In the genomic region with DNA sequence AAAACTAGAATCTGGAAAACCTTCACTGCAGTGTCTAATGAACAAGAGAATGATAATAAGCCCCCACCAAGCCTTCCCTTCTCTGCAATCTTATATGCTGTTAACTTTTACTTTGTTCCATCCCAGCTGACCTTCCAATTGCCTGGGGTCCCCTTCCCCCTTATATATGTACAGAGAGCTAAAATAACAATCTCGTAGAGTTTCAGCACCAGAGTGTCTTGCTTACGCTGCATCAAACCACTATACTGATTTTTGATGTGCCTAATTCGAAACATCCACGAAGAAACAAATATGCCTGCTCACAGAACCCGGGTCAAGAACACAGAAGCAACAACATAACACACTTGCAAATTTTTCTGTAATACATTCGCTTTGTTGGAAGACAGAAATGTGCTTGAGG, we compare ENCODE assay signal across 9 mouse cellular contexts. TPM values are rescaled to one million over a fixed set of nuclear protein-coding genes. Genes with fewer than 3 reads are reported as not detected.
A peak's percentile ranks its signal among the peaks of the same experiment; 100 is the strongest.
DNase-seq lines count a peak whose midpoint lies in the region; ATAC-seq and TF ChIP-seq lines count a peak whose summit lies in the region.
"Had no signal": no experiment of that assay in that cellular context is flagged by ENCODE, and none has a peak within 500 bp of the region (broad histone marks: within the 10 kb centered on the region; RNA-seq: fewer than 3 reads in every experiment).

No protein-coding gene starts in this region.

- no peak for DNase-seq in kidney, postnatal 4 days
- no peak for DNase-seq in forebrain, postnatal 0 days
- no peak for DNase-seq in midbrain, embryonic 14.5 days
- no peak for DNase-seq in lung, adult 18-20 months
- DNase-seq in urinary bladder, postnatal 36 days (ENCODE audit: low spot score in 2 of 2), result no peak
- DNase-seq in testis, postnatal 14 days (ENCODE audit: low spot score), result no peak
- DNase-seq: kidney, postnatal 10 days had no signal

- no peaks in the 10 kb centered on the region for H3K36me3 ChIP-seq in kidney, embryonic 16.5 days (ENCODE audit: insufficient read depth, low read length)
- no peaks in the 10 kb centered on the region for H3K36me3 ChIP-seq in embryonic facial prominence, embryonic 15.5 days
- no peaks in the 10 kb centered on the region for H3K36me3 ChIP-seq in forebrain, postnatal 0 days (ENCODE audit: insufficient read depth)
- no peaks in the 10 kb centered on the region for H3K36me3 ChIP-seq in midbrain, embryonic 14.5 days (ENCODE audit: control insufficient read depth, insufficient read depth, low read length)

- no peak for ATAC-seq in kidney, embryonic 16.5 days (ENCODE audit: low FRiP score, low TSS enrichment)
- no peak for ATAC-seq in embryonic facial prominence, embryonic 15.5 days (ENCODE audit: insufficient number of reproducible peaks, low FRiP score, low TSS enrichment, low read depth)
- no peak for ATAC-seq in forebrain, postnatal 0 days
- no peak for ATAC-seq in midbrain, embryonic 14.5 days (ENCODE audit: low FRiP score, low TSS enrichment)

- H3K27me3 ChIP-seq in kidney, embryonic 16.5 days (ENCODE audit: insufficient read depth, low read length), result peaks cover 15% of the 10 kb centered on the region
- peaks cover 11% of the 10 kb centered on the region; the same call in 1 of the 2 replicates for H3K27me3 ChIP-seq in embryonic facial prominence, embryonic 15.5 days
- no peaks in the 10 kb centered on the region for H3K27me3 ChIP-seq in forebrain, postnatal 0 days (ENCODE audit: insufficient read depth, low read length)
- H3K27me3 ChIP-seq in midbrain, embryonic 14.5 days (ENCODE audit: control insufficient read depth, insufficient read depth, low read length), result no peaks in the 10 kb centered on the region

- no peak overlapping the region for H3K9ac ChIP-seq in kidney, embryonic 16.5 days (replicated peaks; ENCODE audit: low read length)
- H3K9ac ChIP-seq in embryonic facial prominence, embryonic 15.5 days, result no peak overlapping the region
- peak overlapping the region; percentile 29; the same call in 1 of the 2 replicates for H3K9ac ChIP-seq in forebrain, postnatal 0 days
- peak overlapping the region; percentile 75; the same call in 1 of the 2 replicates for H3K9ac ChIP-seq in midbrain, embryonic 14.5 days (replicated peaks; ENCODE audit: low read length)

- H3K4me3 ChIP-seq in kidney, embryonic 16.5 days (ENCODE audit: low read length), result peak overlapping the region; percentile 73; the same call in 1 of the 2 replicates
- no peak overlapping the region for H3K4me3 ChIP-seq in embryonic facial prominence, embryonic 15.5 days (replicated peaks)
- H3K4me3 ChIP-seq in forebrain, postnatal 0 days (ENCODE audit: low read depth, low read length), result peak overlapping the region; percentile 88
- H3K4me3 ChIP-seq in midbrain, embryonic 14.5 days (replicated peaks; ENCODE audit: low read depth, low read length), result peak overlapping the region; percentile 80

- WGBS in kidney, embryonic 16.5 days, result 72% methylated on average over 6 of the region's 6 CpGs
- 42% methylated on average over 6 of the region's 6 CpGs for WGBS in embryonic facial prominence, embryonic 15.5 days
- 30% methylated on average over 6 of the region's 6 CpGs for WGBS in forebrain, postnatal 0 days
- 28% methylated on average over 6 of the region's 6 CpGs for WGBS in midbrain, embryonic 14.5 days

- H3K4me2 ChIP-seq in kidney, embryonic 16.5 days (replicated peaks; ENCODE audit: low read depth, low read length), result peak overlapping the region; percentile 96; the same call in 1 of the 2 replicates
- 0 out of 2 replicates have a peak overlapping the region, but pooled peaks have one; percentile 95 for H3K4me2 ChIP-seq in embryonic facial prominence, embryonic 15.5 days (replicated peaks)
- peak overlapping the region; percentile 65 for H3K4me2 ChIP-seq in forebrain, postnatal 0 days (ENCODE audit: low read depth)
- peak overlapping the region; percentile 66 for H3K4me2 ChIP-seq in midbrain, embryonic 14.5 days (ENCODE audit: low read length)

- H3K27ac ChIP-seq in kidney, embryonic 16.5 days (ENCODE audit: low read length), result no peak overlapping the region
- H3K27ac ChIP-seq in embryonic facial prominence, embryonic 15.5 days (replicated peaks), result no peak overlapping the region
- H3K27ac ChIP-seq in forebrain, postnatal 0 days (ENCODE audit: low read depth, low read length), result no peak overlapping the region
- no peak overlapping the region for H3K27ac ChIP-seq in midbrain, embryonic 14.5 days (replicated peaks; ENCODE audit: low read depth, low read length)

- H3K9me3 ChIP-seq in kidney, embryonic 16.5 days (ENCODE audit: low read length), result no peaks in the 10 kb centered on the region
- no peaks in the 10 kb centered on the region for H3K9me3 ChIP-seq in embryonic facial prominence, embryonic 15.5 days (replicated peaks)
- H3K9me3 ChIP-seq in forebrain, postnatal 0 days (ENCODE audit: low read length), result no peaks in the 10 kb centered on the region
- no peaks in the 10 kb centered on the region for H3K9me3 ChIP-seq in midbrain, embryonic 14.5 days (ENCODE audit: control insufficient read depth, low read length)

- H3K4me1 ChIP-seq in kidney, embryonic 16.5 days (ENCODE audit: insufficient read depth, low read length), result peaks cover 5% of the 10 kb centered on the region; the same call in 1 of the 2 replicates
- H3K4me1 ChIP-seq in embryonic facial prominence, embryonic 15.5 days, result peaks cover 5% of the 10 kb centered on the region; the same call in 1 of the 2 replicates
- 0 out of 2 replicates have a peak, but pooled peaks cover 3% of the 10 kb centered on the region for H3K4me1 ChIP-seq in forebrain, postnatal 0 days (ENCODE audit: insufficient read depth)
- H3K4me1 ChIP-seq in midbrain, embryonic 14.5 days (ENCODE audit: control insufficient read depth, insufficient read depth, low read length), result peaks cover 16% of the 10 kb centered on the region

- TF ChIP-seq CTCF in forebrain, postnatal 0 days (IDR thresholded peaks at IDR 0.05; ENCODE audit: low read depth), result no peak

RNA-seq across cellular contexts. Expression of gene Eml5, which starts 1.6 kb away (rescaled TPM):
- 3.4 and 5.0 TPM in 2 replicates for polyA plus RNA-seq in kidney, embryonic 16.5 days (2015; fragmentation: Nextera tagmentation; extraction: Ambion mirVana)
- 3.0 and 3.4 TPM in 2 replicates for polyA plus RNA-seq in embryonic facial prominence, embryonic 15.5 days (2015; fragmentation: Nextera tagmentation; extraction: Ambion mirVana)
- 28.2 and 42.5 TPM in 2 replicates for total RNA-seq in forebrain, postnatal 0 days (2014; rRNA removed)
- 3.0 and 8.2 TPM in 2 replicates for polyA plus RNA-seq in forebrain, postnatal 0 days (2015; fragmentation: Nextera tagmentation; extraction: Ambion mirVana)
- polyA plus RNA-seq in midbrain, embryonic 14.5 days (2014; fragmentation: Nextera tagmentation; extraction: Ambion mirVana), result 20.7 and 22.9 TPM in 2 replicates

RNA-seq across cellular contexts. Expression of gene Ttc8, which starts 20.7 kb away (rescaled TPM):
- 34.2 and 35.4 TPM in 2 replicates for polyA plus RNA-seq in kidney, embryonic 16.5 days (2015; fragmentation: Nextera tagmentation; extraction: Ambion mirVana)
- 28.7 and 32.8 TPM in 2 replicates for polyA plus RNA-seq in embryonic facial prominence, embryonic 15.5 days (2015; fragmentation: Nextera tagmentation; extraction: Ambion mirVana)
- total RNA-seq in forebrain, postnatal 0 days (2014; rRNA removed), result 20.9 and 28.5 TPM in 2 replicates
- polyA plus RNA-seq in forebrain, postnatal 0 days (2015; fragmentation: Nextera tagmentation; extraction: Ambion mirVana), result 16.0 and 22.7 TPM in 2 replicates
- polyA plus RNA-seq in midbrain, embryonic 14.5 days (2014; fragmentation: Nextera tagmentation; extraction: Ambion mirVana), result 27.7 and 38.5 TPM in 2 replicates

Comparison
In these comparisons a context has a peak if more than half of its experiments do, and no peak if none do; other contexts are left out.
1. H3K9ac ChIP-seq: peak in forebrain, postnatal 0 days (single experiment) and midbrain, embryonic 14.5 days (single experiment); none in kidney, embryonic 16.5 days (single experiment) and embryonic facial prominence, embryonic 15.5 days (single experiment).
2. Peak in every context shown above with its lines, with median percentiles within 50 percentile points of each other: H3K4me2 ChIP-seq.